Mouse (Mus musculus) cerebellum, adult 2 months (tissue): ENCODE measurements at regions not wholly inside any gene's neighbourhood (a gene's known extent, or its start where the extent isn't known, plus 50 kb on each side); places are given as distances from the start of the nearest gene placed in this dataset.

Source experiments
- CTCF ChIP-seq: fragments of 200-500 bp; IDR thresholded peaks from 2 replicates; pipeline ENCODE4 v1.5.1; 2011; ENCODE audit warnings: low read depth, mild to moderate bottlenecking, control low read depth, low read length, moderate library complexity, borderline replicate concordance; ENCODE audit not compliant: insufficient read depth
- POLR2A ChIP-seq: fragments of 200-500 bp; IDR thresholded peaks from 2 replicates; pipeline ENCODE4 v1.6.1; 2011; ENCODE audit warnings: low read length, control low read depth, borderline replicate concordance; ENCODE audit not compliant: insufficient read depth

DNA sequence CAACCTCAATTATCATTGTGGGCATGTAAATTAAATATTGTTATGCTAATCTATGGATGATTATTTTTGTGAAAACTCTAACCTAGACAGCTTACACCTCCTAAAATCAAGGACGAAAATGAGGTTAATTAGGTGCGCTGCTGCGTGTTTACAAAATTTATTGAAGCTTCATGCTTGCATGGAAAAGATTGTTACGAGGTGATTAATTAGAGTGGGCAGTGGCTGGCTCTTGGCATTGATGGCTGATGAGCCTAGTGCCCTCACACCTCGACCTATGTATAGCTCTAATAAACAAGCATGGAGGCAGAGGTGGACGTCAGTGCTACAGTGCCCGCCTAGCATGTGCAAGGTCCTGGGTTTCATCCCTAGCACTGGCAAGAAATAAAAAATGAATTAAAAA, 51.6 kb upstream of the Sp4 start:
- no peak for TF ChIP-seq CTCF
- no peak for TF ChIP-seq POLR2A
